Mouse (Mus musculus) heart, adult 2 months (tissue): ENCODE data around the gene Dtx1.

ENCODE experiments used
- CTCF ChIP-seq: fragments of 200-600 bp; IDR thresholded peaks from 2 replicates; pipeline ENCODE4 v1.8.1; 2022; ENCODE audit warnings: antibody characterized with exemption, mild to moderate bottlenecking, moderate library complexity
- EP300 ChIP-seq: fragments of 200-500 bp; IDR thresholded peaks from 2 replicates; pipeline ENCODE4 v1.6.1; 2011; ENCODE audit warnings: low read depth, low read length, control low read depth; ENCODE audit not compliant: insufficient read depth

DNA sequence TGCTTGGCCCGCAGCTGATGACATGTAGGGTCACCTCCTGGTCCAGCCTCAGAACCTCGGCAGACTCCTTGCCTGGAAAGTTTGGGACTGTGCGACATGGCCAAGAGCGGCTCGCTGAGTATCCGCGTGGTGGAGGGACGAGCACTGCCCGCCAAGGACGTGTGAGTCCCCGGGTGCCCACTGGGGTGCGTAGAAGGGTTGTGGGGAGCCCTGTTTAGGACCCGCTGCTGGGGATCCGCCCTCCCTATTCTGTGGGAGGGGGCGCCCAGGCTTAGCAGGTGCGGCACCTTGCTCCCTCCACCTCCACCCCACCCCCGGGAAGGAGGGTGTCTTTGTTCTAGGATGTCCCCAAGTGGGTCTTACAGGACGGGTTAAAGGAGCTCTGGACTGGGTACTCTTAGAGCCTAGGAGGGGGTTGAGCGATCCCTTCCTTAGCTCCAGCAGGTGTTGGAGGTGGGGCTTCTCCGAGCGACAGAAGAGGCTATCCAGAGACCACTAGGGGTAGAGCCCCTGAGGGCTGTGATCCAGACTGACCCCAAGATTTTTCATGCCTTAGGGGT lies 62.3 kb downstream of the Dtx1 start:
- TF ChIP-seq CTCF: no peak
- TF ChIP-seq EP300: no peak
